Mouse (Mus musculus): ENCODE data around the gene Supt4a. TPM values are rescaled to one million over a fixed set of nuclear protein-coding genes. Genes with fewer than 3 reads are reported as not detected.
A peak's percentile ranks its signal among the peaks of the same experiment; 100 is the strongest.

The Supt4a gene
- polyA plus RNA-seq, 1 experiment from 2014 or later: 163 TPM

- H3K27ac ChIP-seq (ENCODE audit: low read depth, low read length): no peak overlapping the region
- H3K4me3 ChIP-seq (ENCODE audit: low read depth, low read length): no peak overlapping the region
- no peak overlapping the region for H3K9ac ChIP-seq (ENCODE audit: low read length)
- peaks cover 17% of the 10 kb centered on the region for H3K4me1 ChIP-seq (ENCODE audit: control insufficient read depth, insufficient read depth, low read length)
- DNase-seq (ENCODE audit: low spot score, missing footprints) (peak; percentile 19), ATAC-seq (ENCODE audit: low FRiP score) (no peak)
- H3K9me3 ChIP-seq (ENCODE audit: control insufficient read depth, low read length): no peaks in the 10 kb centered on the region
- H3K4me2 ChIP-seq: no peak overlapping the region
- H3K36me3 ChIP-seq (ENCODE audit: control insufficient read depth, insufficient read depth, low read length): no peaks in the 10 kb centered on the region
- no peaks in the 10 kb centered on the region for H3K27me3 ChIP-seq (ENCODE audit: control insufficient read depth, insufficient read depth, low read length)
- 91% methylated on average over 13 of the region's 13 CpGs for whole genome bisulfite sequencing
These were observed 7.7 kb upstream of the Supt4a start for GRCm38 (mm10) chr11:87729593-87730185.

- H3K4me1 ChIP-seq (ENCODE audit: control insufficient read depth, insufficient read depth, low read length): peaks cover 14% of the 10 kb centered on the region
- H3K27ac ChIP-seq (ENCODE audit: low read depth, low read length): no peak overlapping the region
These were observed 6.6 kb upstream of the Supt4a start for GRCm38 (mm10) chr11:87730652-87731310.

GRCm38 (mm10) chr11:87734346-87734745 is 3.0 kb upstream of the Supt4a start:
- Histone ChIP-seq H3K27ac (ENCODE audit: low read depth, low read length) (no peak overlapping the region), H3K4me3 (ENCODE audit: low read depth, low read length) (peak overlapping the region; percentile 20; the same call in 1 of the 2 replicates), H3K36me3 (ENCODE audit: control insufficient read depth, insufficient read depth, low read length) (no peaks in the 10 kb centered on the region), H3K4me2 (peak overlapping the region; percentile 48), H3K27me3 (ENCODE audit: control insufficient read depth, insufficient read depth, low read length) (peaks cover 2% of the 10 kb centered on the region; the same call in 1 of the 2 replicates), H3K4me1 (ENCODE audit: control insufficient read depth, insufficient read depth, low read length) (peaks cover 19% of the 10 kb centered on the region), H3K9ac (ENCODE audit: low read length) (peak overlapping the region; percentile 57), H3K9me3 (ENCODE audit: control insufficient read depth, low read length) (no peaks in the 10 kb centered on the region)
- DNase-seq (ENCODE audit: low spot score, missing footprints) (peak; percentile 83), ATAC-seq (ENCODE audit: low FRiP score) (no peak)
- WGBS: 59% methylated on average over 3 of the region's 5 CpGs

More at GRCm38 (mm10) chr11:87730652-87731310, 6.6 kb upstream of the Supt4a start:
- Histone ChIP-seq H3K4me2 (no peak overlapping the region), H3K27me3 (ENCODE audit: control insufficient read depth, insufficient read depth, low read length) (peaks cover 2% of the 10 kb centered on the region; the same call in 1 of the 2 replicates), H3K9me3 (ENCODE audit: control insufficient read depth, low read length) (no peaks in the 10 kb centered on the region), H3K36me3 (ENCODE audit: control insufficient read depth, insufficient read depth, low read length) (no peaks in the 10 kb centered on the region), H3K4me3 (ENCODE audit: low read depth, low read length) (no peak overlapping the region), H3K9ac (ENCODE audit: low read length) (no peak overlapping the region)
- no peak for ATAC-seq (ENCODE audit: low FRiP score)
- peak; percentile 49 for DNase-seq (ENCODE audit: low spot score, missing footprints)
- WGBS: 69% methylated on average over 10 of the region's 10 CpGs

GRCm38 (mm10) chr11:87735691-87736090 is 1.7 kb upstream of the Supt4a start:
- H3K27me3 ChIP-seq (ENCODE audit: control insufficient read depth, insufficient read depth, low read length): peaks cover 2% of the 10 kb centered on the region; the same call in 1 of the 2 replicates
- no peak overlapping the region for H3K4me3 ChIP-seq (ENCODE audit: low read depth, low read length)
- no peak overlapping the region for H3K27ac ChIP-seq (ENCODE audit: low read depth, low read length)
- H3K9me3 ChIP-seq (ENCODE audit: control insufficient read depth, low read length): no peaks in the 10 kb centered on the region
- peaks cover 19% of the 10 kb centered on the region for H3K4me1 ChIP-seq (ENCODE audit: control insufficient read depth, insufficient read depth, low read length)
- DNase-seq (ENCODE audit: low spot score, missing footprints) (peak; percentile 35), ATAC-seq (ENCODE audit: low FRiP score) (no peak)
- no peak overlapping the region for H3K9ac ChIP-seq (ENCODE audit: low read length)
- WGBS: 88% methylated on average over 6 of the region's 6 CpGs
- H3K4me2 ChIP-seq: no peak overlapping the region
- H3K36me3 ChIP-seq (ENCODE audit: control insufficient read depth, insufficient read depth, low read length): no peaks in the 10 kb centered on the region

- WGBS: 2% methylated on average over 31 of the region's 31 CpGs
These were observed 661 bp upstream of the Supt4a start for GRCm38 (mm10) chr11:87736647-87737134.

GRCm38 (mm10) chr11:87743691-87744090 is 6.3 kb downstream of the Supt4a start:
- WGBS: 95% methylated on average over 3 of the region's 3 CpGs
- peaks cover 3% of the 10 kb centered on the region; the same call in 1 of the 2 replicates for H3K36me3 ChIP-seq (ENCODE audit: control insufficient read depth, insufficient read depth, low read length)
- H3K27me3 ChIP-seq (ENCODE audit: control insufficient read depth, insufficient read depth, low read length): no peaks in the 10 kb centered on the region
- peak; percentile 65 for DNase-seq (ENCODE audit: low spot score, missing footprints)
- no peaks in the 10 kb centered on the region for H3K4me1 ChIP-seq (ENCODE audit: control insufficient read depth, insufficient read depth, low read length)
- no peak overlapping the region for H3K4me3 ChIP-seq (ENCODE audit: low read depth, low read length)
- H3K9me3 ChIP-seq (ENCODE audit: control insufficient read depth, low read length): no peaks in the 10 kb centered on the region
- no peak overlapping the region for H3K27ac ChIP-seq (ENCODE audit: low read depth, low read length)
- H3K4me2 ChIP-seq: no peak overlapping the region
- no peak overlapping the region for H3K9ac ChIP-seq (ENCODE audit: low read length)
- ATAC-seq (ENCODE audit: low FRiP score): no peak

More at GRCm38 (mm10) chr11:87736647-87737134, 661 bp upstream of the Supt4a start:
- H3K27ac ChIP-seq (ENCODE audit: low read depth, low read length): peak overlapping the region; percentile 36; the same call in 1 of the 2 replicates
- peak; percentile 95 for DNase-seq (ENCODE audit: low spot score, missing footprints)
- peak overlapping the region; percentile 96 for H3K4me2 ChIP-seq
- H3K4me1 ChIP-seq (ENCODE audit: control insufficient read depth, insufficient read depth, low read length): peaks cover 19% of the 10 kb centered on the region
- no peaks in the 10 kb centered on the region for H3K9me3 ChIP-seq (ENCODE audit: control insufficient read depth, low read length)
- peak overlapping the region; percentile 78 for H3K4me3 ChIP-seq (ENCODE audit: low read depth, low read length)
- peak; percentile 65 for ATAC-seq (ENCODE audit: low FRiP score)
- no peaks in the 10 kb centered on the region for H3K36me3 ChIP-seq (ENCODE audit: control insufficient read depth, insufficient read depth, low read length)
- H3K27me3 ChIP-seq (ENCODE audit: control insufficient read depth, insufficient read depth, low read length): peaks cover 2% of the 10 kb centered on the region; the same call in 1 of the 2 replicates
- H3K9ac ChIP-seq (ENCODE audit: low read length): peak overlapping the region; percentile 82

- Histone ChIP-seq H3K4me2 (no peak overlapping the region), H3K36me3 (ENCODE audit: control insufficient read depth, insufficient read depth, low read length) (peaks cover 3% of the 10 kb centered on the region; the same call in 1 of the 2 replicates), H3K27me3 (ENCODE audit: control insufficient read depth, insufficient read depth, low read length) (no peaks in the 10 kb centered on the region), H3K27ac (ENCODE audit: low read depth, low read length) (no peak overlapping the region), H3K9me3 (ENCODE audit: control insufficient read depth, low read length) (no peaks in the 10 kb centered on the region), H3K9ac (ENCODE audit: low read length) (no peak overlapping the region), H3K4me1 (ENCODE audit: control insufficient read depth, insufficient read depth, low read length) (no peaks in the 10 kb centered on the region), H3K4me3 (ENCODE audit: low read depth, low read length) (no peak overlapping the region)
- WGBS: 85% methylated on average over 4 of the region's 4 CpGs
- DNase-seq (ENCODE audit: low spot score, missing footprints) (peak; percentile 60), ATAC-seq (ENCODE audit: low FRiP score) (no peak)
These were observed 7.6 kb downstream of the Supt4a start for GRCm38 (mm10) chr11:87744964-87745363.

- H3K27ac ChIP-seq (ENCODE audit: low read depth, low read length): no peak overlapping the region
- no peak overlapping the region for H3K9ac ChIP-seq (ENCODE audit: low read length)
- H3K36me3 ChIP-seq (ENCODE audit: control insufficient read depth, insufficient read depth, low read length): peaks cover 3% of the 10 kb centered on the region; the same call in 1 of the 2 replicates
- 82% methylated on average over 9 of the region's 9 CpGs for WGBS
- no peak overlapping the region for H3K4me2 ChIP-seq
- no peaks in the 10 kb centered on the region for H3K27me3 ChIP-seq (ENCODE audit: control insufficient read depth, insufficient read depth, low read length)
- no peaks in the 10 kb centered on the region for H3K9me3 ChIP-seq (ENCODE audit: control insufficient read depth, low read length)
- ATAC-seq (ENCODE audit: low FRiP score) (no peak), DNase-seq (ENCODE audit: low spot score, missing footprints) (peak; percentile 57)
- no peak overlapping the region for H3K4me3 ChIP-seq (ENCODE audit: low read depth, low read length)
- no peaks in the 10 kb centered on the region for H3K4me1 ChIP-seq (ENCODE audit: control insufficient read depth, insufficient read depth, low read length)
These were observed 8.5 kb downstream of the Supt4a start for GRCm38 (mm10) chr11:87745632-87746555.
